Comparison of ENCODE assay signal across 9 mouse cellular contexts in the genomic region with DNA sequence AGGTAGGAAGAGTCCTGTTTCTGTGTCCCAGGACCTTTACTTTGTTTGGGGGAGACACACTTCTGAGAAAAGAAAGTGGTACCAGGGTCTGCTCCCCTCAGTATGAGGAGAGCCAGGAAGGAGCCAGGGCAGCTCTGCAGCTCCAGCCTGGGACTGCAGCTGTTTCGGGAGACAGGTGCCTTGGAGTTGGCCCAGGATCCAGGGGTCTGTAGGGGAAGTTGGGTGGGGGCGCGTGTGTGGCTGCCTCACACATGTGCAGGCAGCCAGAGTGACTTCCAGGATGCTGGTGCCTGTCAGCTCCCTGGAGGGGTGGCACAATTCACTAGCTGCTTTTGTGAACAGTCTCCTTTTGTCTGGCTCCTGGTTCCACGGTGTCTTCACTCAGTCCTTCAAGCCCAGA. TPM values are rescaled to one million over a fixed set of nuclear protein-coding genes. Genes with fewer than 3 reads are reported as not detected.
DNase-seq lines count a peak whose midpoint lies in the region; ATAC-seq and TF ChIP-seq lines count a peak whose summit lies in the region.
"Had no signal": no experiment of that assay in that cellular context is flagged by ENCODE, and none has a peak within 500 bp of the region (broad histone marks: within the 10 kb centered on the region; RNA-seq: fewer than 3 reads in every experiment).

No protein-coding gene starts in this region.

- no peak for ATAC-seq in heart, embryonic 13.5 days (ENCODE audit: extremely low read depth, insufficient number of reproducible peaks, low FRiP score, low TSS enrichment)

- no peak overlapping the region for H3K27ac ChIP-seq in heart, embryonic 13.5 days (replicated peaks)
- no peak overlapping the region for H3K27ac ChIP-seq in midbrain, embryonic 10.5 days (replicated peaks)

- no peak for TF ChIP-seq POLR2A in brain, embryonic 14.5 days (IDR thresholded peaks at IDR 0.05; ENCODE audit: borderline replicate concordance, extremely low read depth, insufficient read depth, insufficient read length, poor library complexity, severe bottlenecking)

- H3K9me3 ChIP-seq in heart, embryonic 13.5 days: no peaks in the 10 kb centered on the region
- no peaks in the 10 kb centered on the region for H3K9me3 ChIP-seq in midbrain, embryonic 10.5 days (replicated peaks)

- H3K4me1 ChIP-seq in heart, embryonic 13.5 days: peaks cover 36% of the 10 kb centered on the region
- H3K4me1 ChIP-seq in midbrain, embryonic 10.5 days: peaks cover 18% of the 10 kb centered on the region

- H3K9ac ChIP-seq in heart, embryonic 13.5 days: peak overlapping the region; percentile 87

- H3K4me3 ChIP-seq in heart, embryonic 13.5 days: peak overlapping the region; percentile 69
- H3K4me3 ChIP-seq in midbrain, embryonic 10.5 days: peak overlapping the region; percentile 67

- TF ChIP-seq CTCF in brain, embryonic 14.5 days (IDR thresholded peaks at IDR 0.05; ENCODE audit: borderline replicate concordance, extremely low read depth, insufficient read depth, insufficient read length): no peak

- H3K4me2 ChIP-seq in heart, embryonic 13.5 days: peak overlapping the region; percentile 89

- WGBS in heart, embryonic 13.5 days: 16% methylated on average over 4 of the region's 4 CpGs
- WGBS in midbrain, embryonic 10.5 days: 31% methylated on average over 4 of the region's 4 CpGs

- no peak for DNase-seq in heart, postnatal 4 days
- peak; percentile 29 for DNase-seq in brain, embryonic 14.5 days (ENCODE audit: low read depth)
- DNase-seq in forelimb bud, embryonic 11.5 days (ENCODE audit: low read depth, low spot score): peak; percentile 29
- no peak for DNase-seq in midbrain, embryonic 10.5 days (ENCODE audit: low spot score)
- DNase-seq in yolk sac, embryonic 10.5 days (ENCODE audit: low spot score): no peak
- no peak for DNase-seq in kidney, postnatal 4 days
- no peak for DNase-seq in lung, postnatal 4 days

- no peaks in the 10 kb centered on the region for H3K36me3 ChIP-seq in heart, embryonic 13.5 days
- H3K36me3 ChIP-seq in midbrain, embryonic 10.5 days: no peaks in the 10 kb centered on the region

- H3K27me3 ChIP-seq in heart, embryonic 13.5 days (replicated peaks): peaks cover 51% of the 10 kb centered on the region
- H3K27me3 ChIP-seq in midbrain, embryonic 10.5 days (ENCODE audit: low read depth, poor library complexity, severe bottlenecking): peaks cover 64% of the 10 kb centered on the region

RNA-seq across cellular contexts. Expression of gene Dok7, which starts 1.0 kb away (rescaled TPM):
- polyA plus RNA-seq in heart, embryonic 13.5 days (2015; fragmentation: Nextera tagmentation; extraction: Ambion mirVana): 8.0 and 8.5 TPM in 2 replicates
- total RNA-seq in heart, postnatal 4 days (2021): 10 to 100 TPM; 28.1 to 28.5 TPM
- 9.2 and 10.2 TPM in 2 replicates for polyA plus RNA-seq in brain, embryonic 14.5 days (2012; rRNA removed)
- 0.27 and 0.42 TPM in 2 replicates for polyA plus RNA-seq in midbrain, embryonic 10.5 days (2016; fragmentation: Nextera tagmentation; extraction: Ambion mirVana)
- total RNA-seq: hematopoietic stem cell, adult 5-6 weeks had no signal

RNA-seq across cellular contexts. Expression of gene Hgfac, which starts 16.3 kb away (rescaled TPM):
- 0.83 and 2.1 TPM in 2 replicates for polyA plus RNA-seq in heart, embryonic 13.5 days (2015; fragmentation: Nextera tagmentation; extraction: Ambion mirVana)
- total RNA-seq in heart, postnatal 4 days (2021): 1 to 10 TPM; 2.3 to 3.1 TPM
- polyA plus RNA-seq in brain, embryonic 14.5 days (2012; rRNA removed): 2.8 and 3.5 TPM in 2 replicates
- 0.28 and 0.53 TPM in 2 replicates for polyA plus RNA-seq in midbrain, embryonic 10.5 days (2016; fragmentation: Nextera tagmentation; extraction: Ambion mirVana)

RNA-seq across cellular contexts. Expression of gene Lrpap1, which starts 48.0 kb away (rescaled TPM):
- 113 and 125 TPM in 2 replicates for polyA plus RNA-seq in heart, embryonic 13.5 days (2015; fragmentation: Nextera tagmentation; extraction: Ambion mirVana)
- 10 to 100 TPM; 55.8 to 57.1 TPM for total RNA-seq in heart, postnatal 4 days (2021)
- polyA plus RNA-seq in brain, embryonic 14.5 days (2012; rRNA removed): 46.7 and 59.3 TPM in 2 replicates
- polyA plus RNA-seq in midbrain, embryonic 10.5 days (2016; fragmentation: Nextera tagmentation; extraction: Ambion mirVana): 84.5 and 105 TPM in 2 replicates

Comparison
In these comparisons a context has a peak if more than half of its experiments do, and no peak if none do; other contexts are left out.
1. DNase-seq: peak in brain, embryonic 14.5 days (single experiment) and forelimb bud, embryonic 11.5 days (single experiment); none in heart, postnatal 4 days (single experiment), midbrain, embryonic 10.5 days (single experiment), yolk sac, embryonic 10.5 days (single experiment), kidney, postnatal 4 days (0 of 2) and lung, postnatal 4 days (0 of 2).